Mouse (Mus musculus): ENCODE measurements around the gene Phactr4. TPM values are rescaled to one million over a fixed set of nuclear protein-coding genes. Genes with fewer than 3 reads are reported as not detected.
"Not testable (repeated sequence)": the region's sequence is repeated elsewhere in the genome, so short reads cannot be mapped to it uniquely, and the experiment has no call there.

The Phactr4 gene
- 7.0 and 7.8 TPM in 2 replicates for polyA plus RNA-seq (2015; fragmentation: Nextera tagmentation; extraction: Ambion mirVana)

DNA sequence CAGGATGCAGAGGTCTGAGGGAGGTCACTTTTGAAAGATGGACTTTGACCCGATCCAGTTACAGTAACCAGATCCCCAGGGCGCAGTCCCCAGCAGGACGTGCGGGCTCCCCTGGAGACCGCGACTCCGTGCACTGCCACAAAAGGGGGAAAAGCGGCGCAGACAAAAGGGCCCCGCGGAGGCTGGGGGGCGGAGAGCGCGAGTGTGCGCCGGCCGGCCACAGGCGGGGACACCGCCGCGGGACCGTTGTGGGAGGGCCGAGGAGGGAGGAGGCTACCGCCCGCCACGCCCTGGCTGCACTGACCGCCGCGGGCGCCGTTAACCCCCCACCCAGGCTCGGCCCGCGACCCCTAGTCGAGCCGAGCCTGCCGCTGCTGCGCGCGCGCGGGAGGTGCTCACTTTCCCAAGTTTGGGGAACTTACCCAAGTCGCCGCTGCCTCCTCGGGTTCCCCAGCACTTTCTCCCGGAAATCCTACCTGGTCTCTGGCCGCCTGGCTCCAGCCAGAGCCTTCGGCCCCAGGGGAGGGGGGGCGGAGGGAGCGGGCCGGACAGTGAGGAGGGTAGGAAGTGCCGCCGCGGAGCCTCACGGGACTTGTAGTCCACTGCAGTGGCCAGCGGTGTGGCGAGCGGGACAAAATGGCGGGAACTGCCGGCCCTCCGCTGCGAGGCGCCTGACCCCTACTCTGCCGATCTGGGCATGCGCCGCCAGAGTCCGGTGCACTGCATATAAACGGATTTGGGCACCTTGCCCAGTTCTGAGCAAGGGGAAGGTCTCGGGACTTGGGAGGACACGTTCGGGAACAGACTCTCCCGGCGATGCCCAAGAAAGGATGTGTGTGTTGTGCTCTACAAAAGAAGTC is at the start of gene Phactr4:
Phactr4 (minus strand) TSS at position 567 of the 860 bp plus-strand sequence.
- peak; percentile 67 for DNase-seq (ENCODE audit: low spot score)

DNA sequence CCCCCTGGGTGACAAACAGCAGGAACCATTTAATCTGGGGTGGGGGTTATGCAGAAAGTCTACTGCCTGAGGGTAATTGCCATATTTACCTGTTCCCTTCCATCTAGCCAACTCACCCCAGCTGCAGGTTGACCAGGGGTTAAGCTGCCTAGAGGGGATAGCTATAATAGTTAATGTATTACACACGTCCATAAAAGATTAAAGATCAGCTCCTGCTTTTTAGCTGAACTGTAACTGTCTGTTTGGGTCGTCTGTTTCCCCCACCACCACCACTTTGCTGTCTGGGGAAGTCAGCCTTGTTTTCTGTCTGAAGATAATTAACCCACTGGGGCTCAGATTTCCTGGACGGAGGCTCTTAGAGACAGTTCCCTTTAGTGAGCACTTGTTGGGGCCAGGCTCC is 47.6 kb upstream of the Phactr4 start:
- no peak for DNase-seq (ENCODE audit: low spot score)

DNA sequence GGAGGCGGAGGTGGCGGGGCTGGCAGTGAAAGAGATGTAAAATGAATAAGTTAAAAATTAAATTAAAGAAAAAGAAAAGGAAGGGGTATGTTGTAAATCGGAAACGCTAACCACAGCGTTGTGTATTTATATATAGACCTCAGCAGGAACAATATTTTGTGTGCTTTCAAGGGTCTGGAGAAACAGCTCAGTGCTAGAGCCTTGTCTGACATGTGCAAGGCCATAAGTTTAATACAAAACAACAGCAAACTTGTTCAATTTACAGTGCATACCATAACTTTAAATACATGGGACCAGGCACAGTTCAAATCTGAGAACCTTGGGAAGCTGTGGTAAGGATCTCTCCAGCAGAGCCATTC is 41.9 kb upstream of the Phactr4 start:
- no peak for DNase-seq (ENCODE audit: low spot score)

DNA sequence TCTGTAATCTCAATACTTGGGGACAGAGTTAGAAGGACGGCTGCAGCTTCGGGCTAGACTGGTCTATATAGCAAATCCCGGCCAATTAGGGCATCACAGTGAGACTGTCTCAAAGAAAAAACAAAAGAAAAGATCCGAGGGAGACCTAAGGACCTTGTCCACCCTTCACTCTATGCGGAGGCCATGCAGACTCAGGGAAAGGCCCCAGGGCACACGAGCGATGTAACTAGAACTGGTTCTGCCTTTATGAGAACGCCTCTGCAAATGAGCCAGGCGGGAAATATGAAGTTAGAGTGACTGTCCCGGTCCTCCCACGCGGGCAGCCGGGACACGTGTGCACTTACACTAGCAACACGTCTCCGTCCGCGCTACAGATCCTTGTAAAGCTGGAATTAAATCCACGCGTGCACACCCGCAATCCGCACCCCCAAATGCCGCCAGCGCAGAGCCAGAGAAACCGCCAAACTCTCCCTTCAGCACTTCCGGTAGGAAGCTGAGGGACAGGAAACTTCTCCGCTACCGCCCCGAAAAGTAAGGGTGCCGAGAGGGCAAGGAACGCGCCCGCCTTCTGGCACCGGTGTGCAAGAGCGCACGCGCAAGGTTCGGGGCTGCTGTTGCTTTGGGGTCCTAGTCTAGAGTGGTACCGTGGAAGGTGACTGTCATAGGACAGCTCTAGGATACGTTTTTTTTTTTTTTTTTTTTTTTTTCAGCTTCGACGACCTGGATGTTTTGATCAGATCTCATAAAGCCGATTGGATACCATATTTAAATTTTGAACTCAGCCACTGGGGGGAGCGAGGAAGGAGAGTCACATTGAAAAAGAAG is 41.4 kb upstream of the Phactr4 start, which contains the start of gene Med18:
Med18 (minus strand) TSS at position 492 of the 825 bp plus-strand sequence.
- peak; percentile 95 for DNase-seq (ENCODE audit: low spot score)

- peak; percentile 10 for DNase-seq (ENCODE audit: low spot score)
Observed at GRCm38 (mm10) chr4:132462836-132463235, 40.5 kb upstream of the Phactr4 start.

DNA sequence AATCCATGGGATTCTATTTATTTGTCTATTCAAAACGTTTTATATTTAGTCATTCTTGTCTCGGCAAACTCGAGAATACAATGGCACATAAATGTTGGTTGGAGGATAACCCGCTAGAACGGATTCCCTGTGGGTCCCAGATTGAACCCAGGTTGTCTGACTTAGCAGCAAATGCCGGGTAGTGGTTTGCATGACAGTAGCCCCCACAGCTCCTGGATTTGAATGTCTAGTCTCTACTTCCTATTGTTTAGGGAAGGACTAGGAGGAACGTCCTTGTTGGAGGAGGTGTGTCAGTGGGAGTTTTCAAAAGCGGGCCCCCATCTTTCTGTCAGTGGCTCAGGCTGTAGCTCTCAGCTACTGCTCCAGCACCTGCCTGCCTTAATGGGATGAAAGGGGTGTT is 37.9 kb upstream of the Phactr4 start:
- no peak for DNase-seq (ENCODE audit: low spot score)

- no peak for DNase-seq (ENCODE audit: low spot score)
Observed at GRCm38 (mm10) chr4:132455561-132455960, 33.3 kb upstream of the Phactr4 start.

GRCm38 (mm10) chr4:132455146-132455545 is 32.9 kb upstream of the Phactr4 start:
- DNase-seq (ENCODE audit: low spot score): no peak

DNA sequence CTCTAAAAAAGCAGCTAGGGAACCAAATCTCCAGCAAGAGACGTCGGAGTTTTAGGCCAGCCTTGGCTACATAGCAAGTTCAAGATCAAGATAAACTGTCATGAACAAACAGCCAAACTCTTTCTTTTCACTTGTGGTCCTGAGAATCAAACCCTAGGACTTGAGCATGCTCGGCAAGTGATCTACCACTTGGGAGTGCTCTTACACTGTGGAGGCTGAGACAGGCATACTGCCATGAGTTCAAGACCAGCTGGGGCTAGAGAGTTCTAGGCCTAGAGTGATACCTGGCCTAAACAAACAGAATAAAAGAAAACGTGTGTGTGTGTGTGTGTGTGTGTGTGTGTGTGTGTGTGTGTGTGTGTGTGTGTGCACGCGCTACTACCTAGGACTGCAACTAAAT is 31.9 kb upstream of the Phactr4 start:
- DNase-seq (ENCODE audit: low spot score): no peak

- no peak for DNase-seq (ENCODE audit: low spot score)
Observed at GRCm38 (mm10) chr4:132449778-132450177, 27.5 kb upstream of the Phactr4 start.

DNA sequence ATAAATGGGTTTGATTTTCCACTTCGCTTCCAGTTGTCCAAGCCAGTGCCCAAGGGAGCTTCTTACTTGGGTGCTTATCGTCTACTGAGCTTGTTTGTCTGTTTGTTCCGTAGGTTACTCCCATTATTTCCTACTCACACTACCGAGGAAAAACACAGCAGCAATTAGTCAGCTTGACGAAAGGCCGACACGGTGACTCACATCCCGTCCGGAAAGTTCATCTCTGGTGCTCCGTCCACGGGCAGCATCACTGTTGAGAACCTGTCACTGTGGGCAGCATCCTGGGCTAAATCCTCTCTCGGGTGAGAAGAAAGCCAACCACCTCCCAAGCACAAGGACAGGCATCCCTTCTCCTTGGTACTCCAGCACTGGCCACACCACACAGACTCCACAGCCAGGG is 23.8 kb upstream of the Phactr4 start:
- no peak for DNase-seq (ENCODE audit: low spot score)

DNA sequence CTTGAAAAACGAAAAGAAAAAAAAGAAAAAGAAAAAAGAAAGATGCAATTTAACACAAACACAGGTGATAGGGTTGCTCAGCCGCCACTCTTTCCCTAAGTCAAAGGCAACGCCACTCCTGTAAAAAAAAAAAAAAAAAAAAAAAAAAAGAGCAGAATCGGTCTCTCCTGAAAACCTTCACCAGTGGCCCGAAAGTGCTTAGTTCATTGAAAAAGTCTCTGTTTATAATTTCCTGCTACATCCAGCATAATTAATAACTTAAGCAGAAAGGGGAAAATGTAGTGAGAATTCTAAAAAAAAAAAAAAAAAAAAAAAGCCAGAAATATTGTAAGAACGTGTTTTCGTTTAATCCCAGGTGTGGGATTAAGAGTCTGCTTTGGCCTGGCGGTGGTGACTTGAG is 22.2 kb upstream of the Phactr4 start:
- no peak for DNase-seq (ENCODE audit: low spot score)

- DNase-seq (ENCODE audit: low spot score): no peak
Observed at GRCm38 (mm10) chr4:132437857-132438256, 15.6 kb upstream of the Phactr4 start.

- DNase-seq (ENCODE audit: low spot score): no peak
Observed at GRCm38 (mm10) chr4:132432717-132433372, 10.6 kb upstream of the Phactr4 start.

DNA sequence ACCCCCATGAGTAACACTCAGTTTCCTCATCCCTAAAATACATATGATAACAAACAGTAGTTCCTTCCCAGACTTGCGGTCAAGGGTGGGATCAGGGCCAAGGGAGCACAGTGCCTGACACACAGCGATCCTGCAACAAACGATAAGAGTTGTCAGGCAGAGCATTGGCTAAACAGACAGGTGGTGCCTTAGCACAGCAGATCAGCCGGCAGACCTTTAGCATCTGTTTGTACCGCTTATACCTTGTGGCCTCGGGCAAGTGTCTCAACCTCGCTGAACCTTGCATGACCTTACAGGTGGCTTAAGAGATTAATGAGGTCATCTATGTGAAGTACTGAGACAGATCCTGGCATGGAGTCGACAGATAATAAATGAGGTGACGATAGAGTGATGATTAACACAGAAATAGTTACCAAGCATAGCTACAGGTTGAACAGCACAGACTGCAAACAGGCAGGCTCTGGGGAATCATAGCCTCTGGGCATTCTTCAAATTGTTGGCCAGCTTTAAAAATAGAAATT is 5.8 kb upstream of the Phactr4 start:
- no peak for DNase-seq (ENCODE audit: low spot score)

DNA sequence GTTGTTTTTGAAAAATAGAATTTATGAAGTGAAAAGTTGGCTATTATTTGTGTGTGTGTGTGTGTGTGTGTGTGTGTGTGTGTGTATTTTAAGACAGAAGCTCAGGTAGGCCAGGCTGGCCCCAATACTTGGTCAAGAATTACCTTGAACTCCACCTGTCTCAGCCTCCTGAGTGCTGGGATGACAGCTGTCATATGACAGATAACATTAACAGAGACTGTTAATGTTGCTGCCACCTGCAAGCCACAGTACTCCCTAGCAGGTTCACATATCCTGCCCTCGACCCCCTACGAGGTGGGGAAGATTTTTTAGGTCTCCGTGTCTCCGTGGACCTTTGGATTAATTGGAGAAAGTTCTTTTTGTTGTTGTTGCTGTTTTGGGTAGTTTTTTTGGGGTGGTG is 5.2 kb upstream of the Phactr4 start:
- DNase-seq (ENCODE audit: low spot score): no peak

DNA sequence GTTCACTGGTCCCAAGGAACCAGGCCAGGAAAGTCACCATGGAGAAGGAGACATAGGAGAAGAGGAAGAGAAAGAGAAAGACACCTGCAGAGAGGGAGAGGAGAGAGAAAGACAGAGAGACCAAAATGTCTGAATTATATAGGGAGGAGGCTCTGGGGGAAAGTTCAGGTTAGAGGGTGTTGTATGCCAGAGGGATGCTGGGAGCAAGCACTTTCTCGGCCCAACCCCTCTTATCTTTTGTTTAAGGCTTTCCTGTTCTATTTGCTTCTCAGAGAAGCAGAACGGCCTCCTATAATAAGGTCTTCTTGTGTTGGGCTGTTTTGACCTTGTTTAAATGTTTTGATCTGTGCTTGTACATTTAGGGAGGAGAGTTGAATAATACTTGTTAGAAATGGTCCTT is 3.7 kb upstream of the Phactr4 start:
- DNase-seq (ENCODE audit: low spot score): no peak

DNA sequence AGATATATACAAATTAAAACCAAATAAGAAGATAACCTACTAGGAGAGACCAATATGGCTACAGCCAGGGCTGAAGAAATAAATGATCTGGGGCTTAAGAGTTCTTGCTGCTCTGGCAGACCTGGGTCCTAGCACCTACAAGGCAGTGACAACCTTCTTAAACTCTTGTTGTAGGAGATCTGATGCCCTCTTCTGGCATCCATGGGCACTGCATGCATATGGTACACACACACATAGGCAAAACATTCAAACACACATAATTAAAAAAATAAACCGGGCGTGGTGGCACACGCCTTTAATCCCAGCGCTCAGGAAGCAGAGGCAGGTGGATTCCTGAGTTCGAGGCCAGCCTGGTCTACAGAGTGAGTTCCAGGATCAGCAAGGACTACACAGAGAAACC is 2.5 kb upstream of the Phactr4 start:
- DNase-seq (ENCODE audit: low spot score): peak; percentile 14

DNA sequence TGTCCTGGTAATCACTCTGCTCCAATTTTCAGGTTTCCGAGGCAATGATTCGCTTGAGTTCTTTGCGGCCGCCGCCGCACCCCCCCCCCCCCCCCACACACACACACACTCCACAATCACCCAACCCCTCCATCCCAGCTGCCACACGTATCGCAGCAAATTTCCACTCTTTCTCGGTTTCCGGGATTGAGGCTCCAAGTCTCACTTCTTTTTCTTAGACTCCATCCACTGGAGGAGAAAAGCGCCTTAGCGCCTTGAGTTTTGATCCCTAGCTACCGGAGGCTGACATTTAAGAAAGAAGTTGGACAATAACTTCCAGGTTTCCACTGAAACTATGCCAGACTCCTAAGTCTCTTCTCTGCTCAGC is 750 bp downstream of the Phactr4 start:
- DNase-seq (ENCODE audit: low spot score): no peak

GRCm38 (mm10) chr4:132420471-132420870 is 1.8 kb downstream of the Phactr4 start:
- DNase-seq (ENCODE audit: low spot score): no peak

DNA sequence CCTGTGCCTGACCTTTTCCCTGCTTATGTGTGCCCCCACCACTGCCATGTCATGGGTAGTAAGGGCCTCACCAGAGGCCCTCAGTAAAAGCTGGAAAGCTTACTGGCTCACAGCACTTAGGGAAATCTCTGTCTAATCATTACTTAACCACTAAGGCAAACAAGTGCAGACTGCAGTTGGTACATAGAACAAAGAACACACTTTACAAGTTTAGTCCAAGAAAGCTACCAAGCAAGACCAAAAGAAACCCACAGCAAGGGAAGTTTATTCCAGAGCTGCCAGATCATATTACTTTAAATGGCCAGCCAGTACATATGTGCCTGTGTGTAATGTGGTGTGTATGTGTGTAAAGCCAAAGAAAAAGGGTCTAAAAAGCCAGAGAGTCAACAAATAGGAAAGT is 6.3 kb downstream of the Phactr4 start:
- no peak for DNase-seq (ENCODE audit: low spot score)

- DNase-seq (ENCODE audit: low spot score): not testable (repeated sequence)
Observed at GRCm38 (mm10) chr4:132413257-132413656, 9.0 kb downstream of the Phactr4 start.
